Mouse (Mus musculus): ENCODE results near the gene Hist1h3i. TPM values are rescaled to one million over a fixed set of nuclear protein-coding genes. Genes with fewer than 3 reads are reported as not detected.

Hist1h3i gene
- polyA plus RNA-seq (2015; fragmentation: Nextera tagmentation; extraction: Ambion mirVana), result 37.6 and 38.4 TPM in 2 replicates

DNA sequence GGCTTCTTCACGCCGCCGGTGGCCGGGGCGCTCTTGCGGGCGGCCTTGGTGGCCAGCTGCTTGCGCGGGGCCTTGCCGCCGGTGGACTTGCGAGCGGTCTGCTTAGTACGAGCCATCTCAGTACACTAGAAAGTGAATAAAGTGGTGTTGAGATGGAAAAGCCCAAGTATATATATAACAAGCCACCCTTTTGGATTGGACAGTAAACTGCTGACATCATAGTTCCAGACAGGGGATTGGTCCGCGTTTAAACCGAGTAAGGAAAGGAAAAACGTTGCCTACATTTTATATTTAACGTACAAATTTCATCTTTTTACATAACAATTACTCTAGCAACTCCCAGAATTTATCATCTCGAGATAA lies at the start of gene Hist1h3i:
TSS of gene Hist1h3i (minus strand) at position 116 of the 363 bp plus-strand sequence.

DNA sequence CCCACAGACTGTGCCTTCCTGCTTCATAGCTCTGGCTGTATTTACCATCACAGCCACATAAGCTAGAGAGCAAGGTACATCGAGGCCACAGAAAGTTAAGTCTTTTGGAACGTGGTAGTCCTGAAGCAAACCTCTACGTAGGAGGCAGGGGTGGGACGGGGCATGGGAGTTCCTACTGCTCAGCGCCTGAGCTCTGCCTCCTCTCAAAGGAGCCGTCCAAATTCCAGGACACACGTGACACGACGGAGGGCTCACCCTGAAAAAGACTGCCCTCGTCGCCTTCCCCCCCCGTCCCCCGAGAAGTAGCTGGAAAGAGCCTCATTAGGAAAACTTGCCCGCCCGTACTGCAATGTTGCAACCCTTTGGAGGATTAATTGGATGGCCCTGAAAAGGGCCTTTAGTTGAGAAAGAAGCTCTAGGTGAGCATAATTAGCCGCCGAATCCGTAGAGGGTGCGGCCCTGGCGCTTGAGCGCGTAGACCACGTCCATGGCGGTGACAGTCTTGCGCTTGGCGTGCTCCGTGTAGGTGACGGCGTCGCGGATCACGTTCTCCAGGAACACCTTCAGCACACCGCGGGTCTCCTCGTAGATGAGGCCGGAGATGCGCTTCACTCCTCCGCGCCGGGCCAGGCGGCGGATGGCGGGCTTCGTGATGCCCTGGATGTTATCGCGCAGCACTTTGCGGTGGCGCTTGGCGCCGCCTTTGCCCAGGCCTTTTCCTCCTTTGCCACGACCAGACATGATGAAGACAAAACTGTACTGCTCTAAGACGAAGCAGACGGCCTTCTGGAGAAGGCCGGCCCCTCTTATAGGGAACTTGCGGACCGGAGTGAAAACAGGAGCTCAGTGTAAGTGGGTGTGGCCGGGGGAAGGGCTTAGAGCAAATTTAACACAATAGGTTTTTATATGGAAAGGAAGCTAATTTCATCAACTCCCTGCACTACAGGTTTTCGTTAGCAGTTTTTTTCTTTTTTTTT lies 48.5 kb upstream of the Hist1h3i start, which contains the start of gene Hist1h4n:
TSS of gene Hist1h4n (minus strand) at position 779 of the 977 bp plus-strand sequence.

DNA sequence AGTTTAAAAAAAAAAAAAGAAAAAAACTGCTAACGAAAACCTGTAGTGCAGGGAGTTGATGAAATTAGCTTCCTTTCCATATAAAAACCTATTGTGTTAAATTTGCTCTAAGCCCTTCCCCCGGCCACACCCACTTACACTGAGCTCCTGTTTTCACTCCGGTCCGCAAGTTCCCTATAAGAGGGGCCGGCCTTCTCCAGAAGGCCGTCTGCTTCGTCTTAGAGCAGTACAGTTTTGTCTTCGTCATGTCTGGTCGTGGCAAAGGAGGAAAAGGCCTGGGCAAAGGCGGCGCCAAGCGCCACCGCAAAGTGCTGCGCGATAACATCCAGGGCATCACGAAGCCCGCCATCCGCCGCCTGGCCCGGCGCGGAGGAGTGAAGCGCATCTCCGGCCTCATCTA lies 28.4 kb upstream of the Hist1h3i start, which contains the start of gene Hist1h4m:
TSS of gene Hist1h4m (plus strand) at position 208 of the 400 bp plus-strand sequence.

DNA sequence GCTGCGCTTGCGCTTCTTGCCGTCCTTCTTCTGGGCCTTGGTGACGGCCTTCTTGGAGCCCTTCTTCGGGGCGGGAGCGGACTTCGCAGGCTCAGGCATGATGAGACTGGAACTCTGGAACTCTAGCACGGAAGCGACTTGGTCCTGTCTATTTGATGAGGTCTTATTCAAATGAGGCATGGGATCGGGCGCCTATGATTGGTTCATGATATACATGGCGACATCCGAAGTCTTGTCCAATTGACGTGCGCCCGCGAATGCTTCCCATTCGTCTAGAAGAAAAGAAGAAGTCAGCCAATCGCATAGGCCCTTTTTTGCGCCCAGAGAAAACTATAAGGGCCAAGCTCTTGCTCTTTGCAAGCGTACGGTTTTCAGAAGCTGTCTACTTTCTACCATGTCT lies 26.9 kb upstream of the Hist1h3i start, which contains the start of the genes Hist1h2bq and Hist1h2ao:
TSS of gene Hist1h2bq (minus strand) at position 125 of the 400 bp plus-strand sequence.
TSS of gene Hist1h2ao (plus strand) at position 393 of the 400 bp plus-strand sequence.

DNA sequence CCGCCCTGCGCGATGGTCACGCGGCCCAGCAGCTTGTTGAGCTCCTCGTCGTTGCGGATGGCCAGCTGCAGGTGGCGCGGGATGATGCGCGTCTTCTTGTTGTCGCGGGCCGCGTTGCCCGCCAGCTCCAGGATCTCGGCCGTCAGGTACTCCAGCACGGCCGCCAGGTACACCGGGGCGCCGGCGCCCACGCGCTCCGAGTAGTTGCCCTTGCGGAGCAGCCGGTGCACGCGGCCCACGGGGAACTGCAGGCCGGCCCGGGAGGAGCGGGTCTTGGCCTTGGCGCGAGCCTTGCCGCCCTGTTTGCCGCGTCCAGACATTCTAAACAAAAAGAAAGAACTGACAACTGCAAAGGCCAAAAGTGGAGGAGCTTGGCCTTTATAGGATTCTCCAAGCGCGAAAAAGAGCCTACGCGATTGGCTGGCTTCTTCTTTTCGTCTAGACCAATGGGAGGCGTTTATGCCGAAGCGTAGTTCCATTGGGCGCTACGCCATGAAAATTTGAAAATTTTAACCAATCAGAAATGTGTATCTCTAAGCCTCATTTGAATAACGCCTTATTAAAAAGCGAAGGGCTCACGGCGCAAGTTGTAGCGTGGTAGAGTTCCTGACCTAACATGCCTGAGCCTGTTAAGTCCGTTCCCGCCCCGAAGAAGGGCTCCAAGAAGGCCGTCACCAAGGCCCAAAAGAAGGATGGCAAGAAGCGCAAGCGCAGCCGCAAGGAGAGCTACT lies 3.9 kb upstream of the Hist1h3i start, which contains the start of the genes Hist1h2an and Hist1h2bp:
TSS of gene Hist1h2an (minus strand) at position 320 of the 731 bp plus-strand sequence.
TSS of gene Hist1h2bp (plus strand) at position 563 of the 731 bp plus-strand sequence.

DNA sequence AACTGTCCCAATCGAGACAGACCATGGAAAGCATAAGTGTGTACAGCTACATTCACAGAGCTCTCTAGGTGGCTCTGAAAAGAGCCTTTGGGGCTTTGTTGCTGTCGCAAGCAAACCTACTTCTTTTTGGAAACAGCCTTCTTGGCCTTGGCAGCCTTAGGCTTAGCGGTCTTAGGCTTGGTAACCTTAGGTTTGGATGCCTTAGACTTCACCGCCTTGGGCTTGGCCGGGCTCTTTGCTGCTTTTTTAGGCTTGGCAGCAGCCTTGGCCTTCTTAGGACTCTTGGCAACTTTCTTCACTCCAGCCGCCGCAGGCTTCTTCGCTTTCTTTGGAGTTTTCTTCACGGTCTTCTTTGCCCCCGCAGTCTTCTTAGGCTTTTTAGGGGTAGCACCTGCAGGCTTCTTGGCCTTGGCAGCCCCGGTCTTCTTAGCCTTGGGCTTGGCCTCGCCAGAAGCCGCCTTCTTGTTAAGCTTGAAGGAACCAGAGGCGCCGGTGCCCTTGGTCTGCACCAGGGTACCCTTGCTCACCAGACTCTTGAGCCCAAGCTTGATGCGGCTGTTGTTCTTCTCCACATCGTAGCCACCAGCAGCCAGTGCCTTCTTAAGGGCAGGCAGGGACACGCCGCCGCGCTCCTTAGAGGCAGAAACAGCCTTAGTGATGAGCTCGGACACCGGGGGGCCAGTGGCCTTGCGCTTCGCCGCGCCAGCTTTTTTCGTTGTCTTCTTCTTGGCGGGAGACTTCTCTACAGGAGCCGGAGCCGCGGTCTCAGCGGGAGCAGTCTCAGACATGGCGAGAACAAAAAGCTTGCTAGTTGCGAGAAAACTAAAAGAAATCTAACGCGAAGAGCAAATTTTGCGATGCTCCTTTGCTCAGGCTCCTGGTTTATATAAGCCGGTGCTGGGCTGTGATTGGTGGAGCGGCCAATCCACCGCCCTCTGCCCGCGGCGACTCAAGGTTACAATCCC lies 3.1 kb downstream of the Hist1h3i start, which contains the start of gene Hist1h1b:
TSS of gene Hist1h1b (minus strand) at position 859 of the 965 bp plus-strand sequence.

DNA sequence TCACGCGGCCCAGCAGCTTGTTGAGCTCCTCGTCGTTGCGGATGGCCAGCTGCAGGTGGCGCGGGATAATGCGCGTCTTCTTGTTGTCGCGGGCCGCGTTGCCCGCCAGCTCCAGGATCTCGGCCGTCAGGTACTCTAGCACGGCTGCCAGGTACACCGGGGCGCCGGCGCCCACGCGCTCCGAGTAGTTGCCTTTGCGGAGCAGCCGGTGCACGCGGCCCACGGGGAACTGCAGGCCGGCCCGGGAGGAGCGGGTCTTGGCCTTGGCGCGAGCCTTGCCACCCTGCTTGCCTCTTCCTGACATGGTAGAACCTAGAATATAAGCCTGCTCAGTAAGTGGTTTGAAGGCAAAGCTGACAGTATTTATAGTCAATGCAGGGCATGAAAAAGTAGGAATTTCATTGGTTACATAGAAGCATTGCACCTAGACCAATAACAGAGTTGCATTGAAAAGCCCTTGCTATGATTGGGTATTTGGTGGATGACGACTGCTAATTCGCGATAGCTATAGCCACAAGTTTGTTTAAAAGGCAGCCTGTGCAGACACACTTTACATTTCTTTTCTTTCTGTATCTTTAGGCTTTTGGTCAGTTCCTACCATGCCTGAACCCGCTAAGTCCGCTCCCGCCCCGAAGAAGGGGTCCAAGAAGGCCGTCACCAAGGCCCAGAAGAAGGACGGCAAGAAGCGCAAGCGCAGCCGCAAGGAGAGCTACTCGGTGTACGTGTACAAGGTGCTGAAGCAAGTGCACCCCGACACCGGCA lies 29.5 kb downstream of the Hist1h3i start, which contains the start of the genes Hist1h2ak and Hist1h2bn:
TSS of gene Hist1h2ak (minus strand) at position 304 of the 762 bp plus-strand sequence.
TSS of gene Hist1h2bn (plus strand) at position 600 of the 762 bp plus-strand sequence.

DNA sequence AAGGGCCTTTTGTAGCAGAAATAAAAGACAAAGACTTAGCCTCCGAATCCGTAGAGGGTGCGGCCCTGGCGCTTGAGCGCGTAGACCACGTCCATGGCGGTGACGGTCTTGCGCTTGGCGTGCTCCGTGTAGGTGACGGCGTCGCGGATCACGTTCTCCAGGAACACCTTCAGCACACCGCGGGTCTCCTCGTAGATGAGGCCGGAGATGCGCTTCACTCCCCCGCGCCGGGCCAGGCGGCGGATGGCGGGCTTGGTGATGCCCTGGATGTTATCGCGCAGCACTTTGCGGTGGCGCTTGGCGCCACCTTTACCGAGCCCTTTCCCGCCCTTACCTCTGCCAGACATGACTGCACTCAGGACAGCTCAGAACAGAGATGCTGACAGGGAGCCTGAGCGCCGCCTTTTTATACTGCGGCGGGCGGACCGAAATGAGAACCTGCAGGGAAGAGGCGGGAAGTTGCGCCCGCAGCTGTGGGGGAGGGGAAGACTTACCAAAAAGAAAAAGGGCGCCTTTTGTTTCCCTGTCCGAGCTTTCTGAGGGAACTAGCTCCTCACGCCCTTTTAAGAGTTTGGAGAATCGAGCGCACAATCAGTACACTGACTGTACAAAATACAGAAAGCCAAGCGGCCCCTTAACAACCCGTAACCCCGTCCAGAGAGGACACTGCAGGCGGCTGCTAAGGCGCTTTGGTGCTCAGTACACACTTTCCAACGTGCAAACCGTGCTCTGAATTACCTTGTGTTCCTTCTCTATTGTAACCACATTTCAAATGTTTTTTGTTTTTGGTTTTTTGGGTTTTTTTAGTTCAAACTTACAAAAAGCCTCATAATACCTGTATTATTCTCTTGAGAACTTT lies 32.8 kb downstream of the Hist1h3i start, which contains the start of gene Hist1h4k:
TSS of gene Hist1h4k (minus strand) at position 347 of the 859 bp plus-strand sequence.

DNA sequence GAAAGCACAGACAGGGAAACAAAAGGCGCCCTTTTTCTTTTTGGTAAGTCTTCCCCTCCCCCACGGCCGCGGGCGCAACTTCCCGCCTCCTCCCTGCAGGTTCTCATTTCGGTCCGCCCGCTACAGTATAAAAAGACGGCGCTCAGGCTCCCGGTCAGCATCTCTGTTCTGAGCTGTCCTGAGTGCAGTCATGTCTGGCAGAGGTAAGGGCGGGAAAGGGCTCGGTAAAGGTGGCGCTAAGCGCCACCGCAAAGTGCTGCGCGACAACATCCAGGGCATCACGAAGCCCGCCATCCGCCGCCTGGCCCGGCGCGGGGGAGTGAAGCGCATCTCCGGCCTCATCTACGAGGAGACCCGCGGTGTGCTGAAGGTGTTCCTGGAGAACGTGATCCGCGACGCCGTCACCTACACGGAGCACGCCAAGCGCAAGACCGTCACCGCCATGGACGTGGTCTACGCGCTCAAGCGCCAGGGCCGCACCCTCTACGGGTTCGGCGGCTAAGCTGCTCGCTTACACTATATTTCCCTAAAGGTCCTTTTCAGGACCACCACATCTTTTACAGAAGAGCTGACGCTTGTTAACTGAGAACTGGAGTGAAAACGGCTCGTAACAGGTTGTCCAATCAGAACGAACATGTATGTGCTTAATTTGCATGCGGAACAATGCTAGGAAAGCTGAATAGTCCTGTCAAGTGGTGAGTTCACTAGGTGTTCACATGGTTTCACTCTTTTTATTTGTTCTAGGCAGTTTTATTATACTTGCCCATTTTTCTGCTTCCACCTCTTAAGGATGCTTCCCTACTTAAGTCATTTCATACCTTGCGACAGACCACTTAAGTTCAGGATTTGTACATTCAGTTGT lies 48.0 kb downstream of the Hist1h3i start, which contains the start of gene Hist1h4j:
TSS of gene Hist1h4j (plus strand) at position 159 of the 862 bp plus-strand sequence.

Small RNA genes within 50 kb of the gene (microRNA-seq; reads per million reads assigned to microRNA genes)
- gene Gm19658 (0 reads per million in 2 experiments), gene Gm44346 (0 reads per million in 2 experiments), gene Gm44454 (0 reads per million in 2 experiments), gene Gm44466 (0 reads per million in 2 experiments)

Other genes with a start within 250 kb of the Hist1h3i start
- gene Olfr1366, start 240.6 kb downstream of the Hist1h3i start, polyA plus RNA-seq (2015; fragmentation: Nextera tagmentation; extraction: Ambion mirVana), result 0.10 TPM in 1 of 2 replicates, not detected in the other
- gene Olfr1535, start 223.5 kb downstream of the Hist1h3i start, polyA plus RNA-seq (2015; fragmentation: Nextera tagmentation; extraction: Ambion mirVana), result not detected in 2 replicates
- not detected in 2 replicates for gene Olfr1364, start 201.6 kb downstream of the Hist1h3i start, polyA plus RNA-seq (2015; fragmentation: Nextera tagmentation; extraction: Ambion mirVana)
- gene Olfr1362, start 169.3 kb downstream of the Hist1h3i start, polyA plus RNA-seq (2015; fragmentation: Nextera tagmentation; extraction: Ambion mirVana), result not detected in 2 replicates
- not detected in 2 replicates for gene Olfr11, start 140.9 kb downstream of the Hist1h3i start, polyA plus RNA-seq (2015; fragmentation: Nextera tagmentation; extraction: Ambion mirVana)
- gene Olfr1361, start 120.0 kb downstream of the Hist1h3i start, polyA plus RNA-seq (2015; fragmentation: Nextera tagmentation; extraction: Ambion mirVana), result not detected in 2 replicates
- gene Olfr1360, start 106.0 kb downstream of the Hist1h3i start, polyA plus RNA-seq (2015; fragmentation: Nextera tagmentation; extraction: Ambion mirVana), result not detected in 2 replicates
- not detected in 2 replicates for gene Olfr1359, start 85.3 kb downstream of the Hist1h3i start, polyA plus RNA-seq (2015; fragmentation: Nextera tagmentation; extraction: Ambion mirVana)
- 0.60 and 0.77 TPM in 2 replicates for gene Hist1h2bl, start 67.2 kb downstream of the Hist1h3i start, polyA plus RNA-seq (2015; fragmentation: Nextera tagmentation; extraction: Ambion mirVana)
- gene Hist1h2ai, start 66.9 kb downstream of the Hist1h3i start, polyA plus RNA-seq (2015; fragmentation: Nextera tagmentation; extraction: Ambion mirVana), result 5.6 and 8.3 TPM in 2 replicates
- gene Hist1h3h, start 65.7 kb downstream of the Hist1h3i start, polyA plus RNA-seq (2015; fragmentation: Nextera tagmentation; extraction: Ambion mirVana), result 1.9 and 3.5 TPM in 2 replicates
- 0.33 and 0.82 TPM in 2 replicates for gene Hist1h2bm, start 61.3 kb downstream of the Hist1h3i start, polyA plus RNA-seq (2015; fragmentation: Nextera tagmentation; extraction: Ambion mirVana)
- 0.26 and 0.30 TPM in 2 replicates for gene Hist1h4j, start 48.3 kb downstream of the Hist1h3i start, polyA plus RNA-seq (2015; fragmentation: Nextera tagmentation; extraction: Ambion mirVana)
- gene Hist1h4k, start 32.9 kb downstream of the Hist1h3i start, polyA plus RNA-seq (2015; fragmentation: Nextera tagmentation; extraction: Ambion mirVana), result 1.0 TPM in 1 of 2 replicates, not detected in the other
- gene Hist1h2ak, start 29.5 kb downstream of the Hist1h3i start, polyA plus RNA-seq (2015; fragmentation: Nextera tagmentation; extraction: Ambion mirVana), result 2.8 and 9.7 TPM in 2 replicates
- 0.77 and 1.4 TPM in 2 replicates for gene Hist1h2bn, start 29.2 kb downstream of the Hist1h3i start, polyA plus RNA-seq (2015; fragmentation: Nextera tagmentation; extraction: Ambion mirVana)
- 5.9 and 8.9 TPM in 2 replicates for gene Hist1h1b, start 2.7 kb downstream of the Hist1h3i start, polyA plus RNA-seq (2015; fragmentation: Nextera tagmentation; extraction: Ambion mirVana)
- gene Hist1h2an, start 3.8 kb upstream of the Hist1h3i start, polyA plus RNA-seq (2015; fragmentation: Nextera tagmentation; extraction: Ambion mirVana), result 1.5 and 2.4 TPM in 2 replicates
- 0.51 and 0.69 TPM in 2 replicates for gene Hist1h2bp, start 4.1 kb upstream of the Hist1h3i start, polyA plus RNA-seq (2015; fragmentation: Nextera tagmentation; extraction: Ambion mirVana)
- gene Hist1h2bq, start 26.8 kb upstream of the Hist1h3i start, polyA plus RNA-seq (2015; fragmentation: Nextera tagmentation; extraction: Ambion mirVana), result 3.3 and 7.3 TPM in 2 replicates
- not detected in 2 replicates for gene Hist1h2ao, start 27.1 kb upstream of the Hist1h3i start, polyA plus RNA-seq (2015; fragmentation: Nextera tagmentation; extraction: Ambion mirVana)
- not detected in 2 replicates for gene Hist1h4m, start 28.4 kb upstream of the Hist1h3i start, polyA plus RNA-seq (2015; fragmentation: Nextera tagmentation; extraction: Ambion mirVana)
- gene Hist1h4n, start 48.8 kb upstream of the Hist1h3i start, polyA plus RNA-seq (2015; fragmentation: Nextera tagmentation; extraction: Ambion mirVana), result 2.6 and 3.1 TPM in 2 replicates
- gene Hist1h2ap, start 50.1 kb upstream of the Hist1h3i start, polyA plus RNA-seq (2015; fragmentation: Nextera tagmentation; extraction: Ambion mirVana), result 1,124 and 1,146 TPM in 2 replicates
- 2.9 and 6.3 TPM in 2 replicates for gene Hist1h2br, start 50.4 kb upstream of the Hist1h3i start, polyA plus RNA-seq (2015; fragmentation: Nextera tagmentation; extraction: Ambion mirVana)
- 0.83 and 1.1 TPM in 2 replicates for gene Zfp184, start 161.7 kb upstream of the Hist1h3i start, polyA plus RNA-seq (2015; fragmentation: Nextera tagmentation; extraction: Ambion mirVana)
- gene Pom121l2, start 197.8 kb upstream of the Hist1h3i start, polyA plus RNA-seq (2015; fragmentation: Nextera tagmentation; extraction: Ambion mirVana), result 0.04 TPM in 1 of 2 replicates, not detected in the other
- gene Prss16, start 226.4 kb upstream of the Hist1h3i start, polyA plus RNA-seq (2015; fragmentation: Nextera tagmentation; extraction: Ambion mirVana), result 0.19 TPM in 1 of 2 replicates, not detected in the other

Data from skeletal muscle tissue, postnatal 0 days (tissue).